Mouse (Mus musculus) bone marrow, adult 2 months (tissue): ENCODE data around the gene Slc43a2. TPM values are rescaled to one million over a fixed set of nuclear protein-coding genes. Genes with fewer than 3 reads are reported as not detected.

Source experiments
- H3K27ac ChIP-seq: fragments of 200-500 bp; 2 replicates; pipeline ENCODE4 v1.5.1; 2012; ENCODE audit warnings: low read depth, mild to moderate bottlenecking, control low read depth, inconsistent platforms, low read length; ENCODE audit not compliant: control insufficient read depth, poor library complexity, insufficient read depth
- H3K4me1 ChIP-seq: fragments of 200-500 bp; 2 replicates; pipeline ENCODE4 v1.6.1; 2011; ENCODE audit warnings: low read length; ENCODE audit not compliant: control insufficient read depth, insufficient read depth
- H3K4me3 ChIP-seq: fragments of 200-500 bp; replicated peaks from 2 replicates; pipeline ENCODE3; 2011; ENCODE audit warnings: mild to moderate bottlenecking, low read depth, low read length, control low read depth; ENCODE audit not compliant: control insufficient read depth
- CTCF ChIP-seq: fragments of 200-500 bp; IDR thresholded peaks from 2 replicates; pipeline ENCODE4 v1.5.1; 2011; ENCODE audit warnings: low read length, control low read depth; ENCODE audit not compliant: control insufficient read depth, insufficient read depth
- POLR2A ChIP-seq: fragments of 200-500 bp; IDR thresholded peaks from 2 replicates; pipeline ENCODE4 v1.6.1; 2011; ENCODE audit warnings: low read depth, mild to moderate bottlenecking, control low read depth, low read length, borderline replicate concordance; ENCODE audit not compliant: control insufficient read depth
- WGBS: fragments of 180-500 bp; shearing (Covaris S2); methylation state at CpG from one replicate; pipeline ENCODE4 v1.1.7; 2018; 5-methylcytosine and 5-hydroxymethylcytosine counted together
- polyA plus RNA-seq: library from polyadenylated mRNA; stranded (reverse); fragments of >200 nt; gene quantifications from 2 replicates; pipeline ENCODE4 v1.2.4, GENCODE M21; 2011; ENCODE audit warnings: low replicate concordance; ENCODE audit not compliant: missing spikeins, insufficient read depth, insufficient read length

The Slc43a2 gene
- polyA plus RNA-seq, 1 experiment, result 20.4 TPM

- H3K27ac ChIP-seq, result no peak overlapping the region
- no peak overlapping the region for H3K4me3 ChIP-seq
- 74% methylated on average over 5 of the region's 5 CpGs for WGBS
- peaks cover 2% of the 10 kb centered on the region; the same call in 1 of the 2 replicates for H3K4me1 ChIP-seq
- TF ChIP-seq POLR2A (no peak), CTCF (peak; percentile 66)
Measured at GRCm38 (mm10) chr11:75619133-75619532, 87.6 kb downstream of the Slc43a2 start.

DNA sequence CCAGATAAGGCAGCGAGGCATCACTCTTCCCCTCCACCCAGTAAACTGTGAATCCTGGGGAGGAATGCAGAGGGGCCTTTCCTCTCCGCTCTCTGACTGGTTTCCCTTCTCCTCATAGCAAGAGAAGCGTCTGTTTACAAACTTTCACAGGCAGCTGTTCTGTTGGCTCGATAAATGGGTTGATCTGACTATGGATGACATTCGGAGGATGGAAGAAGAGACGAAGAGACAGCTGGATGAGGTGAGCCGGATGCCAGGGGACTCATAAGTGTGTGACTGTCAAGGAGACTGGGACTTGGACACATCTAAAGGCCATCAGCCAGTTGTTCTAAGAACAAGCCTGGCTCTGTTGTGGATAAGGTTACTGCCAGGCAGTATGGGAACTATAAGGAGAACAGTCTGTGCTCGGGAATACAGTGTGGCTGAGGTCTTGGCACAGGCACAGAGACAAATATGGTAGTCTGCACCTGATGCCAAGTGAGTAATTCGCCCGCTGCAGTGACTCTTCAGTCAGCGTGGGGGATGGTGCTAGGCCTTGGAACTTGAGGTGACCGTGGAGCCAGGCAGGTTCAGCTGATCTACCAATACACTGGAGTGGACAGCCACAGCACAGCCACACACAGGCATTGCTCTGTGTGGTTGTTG, 88.8 kb downstream of the Slc43a2 start:
- WGBS, result 87% methylated on average over 12 of the region's 12 CpGs
- Histone ChIP-seq H3K4me1 (peaks cover 5% of the 10 kb centered on the region), H3K4me3 (no peak overlapping the region), H3K27ac (no peak overlapping the region)
- TF ChIP-seq POLR2A, result no peak
- TF ChIP-seq CTCF, result no peak

DNA sequence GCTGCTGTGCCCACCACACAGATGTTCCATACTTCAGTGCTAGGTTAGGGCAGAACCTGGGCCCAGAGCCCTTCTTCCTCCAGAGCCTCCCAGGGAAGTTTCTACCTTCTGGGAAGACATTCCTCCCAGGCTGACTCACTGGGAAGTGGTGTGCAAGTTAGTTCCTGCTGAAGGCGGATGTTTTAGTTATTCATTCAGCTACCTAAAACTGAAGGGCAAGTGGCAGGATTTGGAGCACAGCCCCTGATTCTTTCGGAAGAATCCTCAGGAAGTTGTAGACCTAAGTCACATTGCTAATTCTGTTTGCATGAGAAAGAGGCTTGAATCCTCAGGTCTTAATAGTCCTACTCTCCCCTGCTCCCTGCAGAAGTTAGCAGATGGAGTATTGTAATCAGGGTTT, 89.9 kb downstream of the Slc43a2 start:
- WGBS, result 69% methylated on average over 2 of the region's 2 CpGs

GRCm38 (mm10) chr11:75622588-75623329, 91.3 kb downstream of the Slc43a2 start:
- H3K27ac ChIP-seq, result peak overlapping the region; percentile 63; the same call in 1 of the 2 replicates
- H3K4me1 ChIP-seq, result peaks cover 5% of the 10 kb centered on the region
- no peak overlapping the region for H3K4me3 ChIP-seq
- WGBS, result 30% methylated on average over 2 of the region's 2 CpGs
- TF ChIP-seq CTCF (no peak), POLR2A (no peak)

More for the DNA sequence above, 89.9 kb downstream of the Slc43a2 start:
- no peak for TF ChIP-seq CTCF
- TF ChIP-seq POLR2A, result no peak
- Histone ChIP-seq H3K27ac (no peak overlapping the region), H3K4me3 (no peak overlapping the region), H3K4me1 (peaks cover 5% of the 10 kb centered on the region)

GRCm38 (mm10) chr11:75624102-75624554, 92.6 kb downstream of the Slc43a2 start:
- no peak overlapping the region for H3K4me3 ChIP-seq
- peak overlapping the region; percentile 50; the same call in 1 of the 2 replicates for H3K27ac ChIP-seq
- WGBS, result 23% methylated on average over 2 of the region's 2 CpGs
- H3K4me1 ChIP-seq, result peaks cover 5% of the 10 kb centered on the region
- no peak for TF ChIP-seq CTCF
- TF ChIP-seq POLR2A, result no peak

- no peak overlapping the region for H3K27ac ChIP-seq
- peaks cover 5% of the 10 kb centered on the region for H3K4me1 ChIP-seq
- TF ChIP-seq POLR2A (no peak), CTCF (no peak)
- WGBS, result 89% methylated on average over 4 of the region's 4 CpGs
- H3K4me3 ChIP-seq, result no peak overlapping the region
Measured at GRCm38 (mm10) chr11:75625820-75626219, 94.3 kb downstream of the Slc43a2 start.

Other genes starting within 250 kb of the Slc43a2 start
- gene Rpa1, start 183.4 kb upstream of the Slc43a2 start, polyA plus RNA-seq, result 40.3 and 44.6 TPM in 2 replicates
- gene Smyd4, start 183.3 kb upstream of the Slc43a2 start, polyA plus RNA-seq, result 1.1 and 2.0 TPM in 2 replicates
- 16.7 and 18.3 TPM in 2 replicates for gene Serpinf1, start 109.0 kb upstream of the Slc43a2 start, polyA plus RNA-seq
- gene Serpinf2, start 92.1 kb upstream of the Slc43a2 start, polyA plus RNA-seq, result 0.70 and 2.2 TPM in 2 replicates
- gene Wdr81, start 77.0 kb upstream of the Slc43a2 start, polyA plus RNA-seq, result 21.0 and 33.5 TPM in 2 replicates
- 1.2 and 5.0 TPM in 2 replicates for gene Tlcd2, start 70.0 kb upstream of the Slc43a2 start, polyA plus RNA-seq
- 18.5 and 35.4 TPM in 2 replicates for gene Prpf8, start 44.9 kb upstream of the Slc43a2 start, polyA plus RNA-seq
- 1.3 and 3.2 TPM in 2 replicates for gene Rilp, start 21.6 kb upstream of the Slc43a2 start, polyA plus RNA-seq
- gene Scarf1, start 18.2 kb upstream of the Slc43a2 start, polyA plus RNA-seq, result 3.9 and 8.4 TPM in 2 replicates
- 76.6 and 102 TPM in 2 replicates for gene Pitpna, start 56.4 kb downstream of the Slc43a2 start, polyA plus RNA-seq
- gene Inpp5k, start 99.3 kb downstream of the Slc43a2 start, polyA plus RNA-seq, result 34.2 and 58.2 TPM in 2 replicates
- 35.8 and 69.2 TPM in 2 replicates for gene Myo1c, start 118.8 kb downstream of the Slc43a2 start, polyA plus RNA-seq
- 14.9 and 39.7 TPM in 2 replicates for gene Crk, start 147.6 kb downstream of the Slc43a2 start, polyA plus RNA-seq
- 106 and 186 TPM in 2 replicates for gene Ywhae, start 201.2 kb downstream of the Slc43a2 start, polyA plus RNA-seq